Mouse (Mus musculus): Measurements from ENCODE around the gene Slc37a3. TPM values are rescaled to one million over a fixed set of nuclear protein-coding genes. Genes with fewer than 3 reads are reported as not detected.

Slc37a3 gene
- total RNA-seq, 2 experiments from 2014 or later: 16.4 to 20.5 TPM

Other genes with a start within 250 kb of the Slc37a3 start
- 10 to 100 TPM; 17.2 to 19.9 TPM for gene Kdm7a, start 170.9 kb downstream of the Slc37a3 start, total RNA-seq (2021)
- gene Rab19, start 3.5 kb upstream of the Slc37a3 start, total RNA-seq (2021): under 1 TPM in 1 of 2 experiments, not detected in 1; 0.34 TPM
- gene Mkrn1, start 42.8 kb upstream of the Slc37a3 start, total RNA-seq (2021): 100 to 1,000 TPM in 1 of 2 experiments, 10 to 100 TPM in 1; 67.0 to 107 TPM
- gene Dennd2a, start 180.2 kb upstream of the Slc37a3 start, total RNA-seq (2021): 1 to 10 TPM; 7.6 to 9.9 TPM
- 10 to 100 TPM; 16.5 to 16.6 TPM for gene Adck2, start 196.2 kb upstream of the Slc37a3 start, total RNA-seq (2021)
- not detected for gene Gm42420, start 208.1 kb upstream of the Slc37a3 start, total RNA-seq (2021)
- gene Ndufb2, start 214.9 kb upstream of the Slc37a3 start, total RNA-seq (2021): 100 to 1,000 TPM; 685 to 720 TPM